Mouse (Mus musculus) megakaryocyte, embryonic 14.5 days (primary cell): Measurements from ENCODE around the gene Ldlrad3. TPM values are rescaled to one million over a fixed set of nuclear protein-coding genes. Genes with fewer than 3 reads are reported as not detected.

Source experiments
- H3K27me3 ChIP-seq: replicated peaks from 2 replicates; pipeline ENCODE3; 2012; ENCODE audit warnings: inconsistent platforms
- H3K36me3 ChIP-seq: replicated peaks from 2 replicates; pipeline ENCODE3; 2012; ENCODE audit warnings: low read length, inconsistent platforms, mixed read lengths
- H3K4me1 ChIP-seq: 2 replicates; pipeline ENCODE4 v1.6.1; 2012; ENCODE audit warnings: inconsistent platforms
- H3K4me3 ChIP-seq: replicated peaks from 2 replicates; pipeline ENCODE3; 2012; ENCODE audit warnings: moderate library complexity, mild to moderate bottlenecking, inconsistent platforms
- H3K9me3 ChIP-seq: 2 replicates; pipeline ENCODE4 v1.6.1; 2012; ENCODE audit warnings: inconsistent platforms
- FLI1 ChIP-seq: IDR thresholded peaks from 2 replicates; pipeline ENCODE4 v1.6.1; 2012; ENCODE audit warnings: low read length, inconsistent platforms, mixed read lengths
- GATA1 ChIP-seq: IDR thresholded peaks from 3 replicates; pipeline ENCODE4 v1.6.1; 2012; ENCODE audit warnings: mixed read lengths, low read length, inconsistent platforms, borderline replicate concordance
- polyA plus RNA-seq: library from polyadenylated mRNA; stranded (reverse); fragments of >175 nt; gene quantifications from 2 replicates; pipeline ENCODE4 v1.2.3, GENCODE M21; 2012; ENCODE audit warnings: low replicate concordance; ENCODE audit not compliant: insufficient read depth

The Ldlrad3 gene
- polyA plus RNA-seq, 1 experiment = 0.22 TPM

- no peak for TF ChIP-seq FLI1
- no peak for TF ChIP-seq GATA1
- no peaks in the 10 kb centered on the region for H3K9me3 ChIP-seq
- no peak overlapping the region for H3K4me3 ChIP-seq
- H3K36me3 ChIP-seq = no peaks in the 10 kb centered on the region
- peaks cover 8% of the 10 kb centered on the region for H3K27me3 ChIP-seq
- peaks cover 12% of the 10 kb centered on the region for H3K4me1 ChIP-seq
Observed at GRCm38 (mm10) chr2:102062861-102063468, 123.2 kb downstream of the Ldlrad3 start.

- no peak overlapping the region for H3K4me3 ChIP-seq
Observed at GRCm38 (mm10) chr2:102061921-102062320, 124.3 kb downstream of the Ldlrad3 start.

GRCm38 (mm10) chr2:102057746-102058145 lies 128.4 kb downstream of the Ldlrad3 start:
- no peaks in the 10 kb centered on the region for H3K9me3 ChIP-seq
- H3K4me3 ChIP-seq = no peak overlapping the region
- TF ChIP-seq FLI1 = no peak
- no peak for TF ChIP-seq GATA1
- no peaks in the 10 kb centered on the region for H3K36me3 ChIP-seq
- peaks cover 33% of the 10 kb centered on the region for H3K4me1 ChIP-seq
- H3K27me3 ChIP-seq = peaks cover 10% of the 10 kb centered on the region

More at GRCm38 (mm10) chr2:102061921-102062320, 124.3 kb downstream of the Ldlrad3 start:
- H3K36me3 ChIP-seq = no peaks in the 10 kb centered on the region
- peaks cover 11% of the 10 kb centered on the region for H3K27me3 ChIP-seq
- H3K4me1 ChIP-seq = peaks cover 18% of the 10 kb centered on the region
- no peaks in the 10 kb centered on the region for H3K9me3 ChIP-seq
- TF ChIP-seq FLI1 (no peak), GATA1 (no peak)

- no peak overlapping the region for H3K4me3 ChIP-seq
- H3K27me3 ChIP-seq = peaks cover 9% of the 10 kb centered on the region
- no peaks in the 10 kb centered on the region for H3K36me3 ChIP-seq
- H3K4me1 ChIP-seq = peaks cover 38% of the 10 kb centered on the region
- TF ChIP-seq GATA1 (no peak), FLI1 (no peak)
- H3K9me3 ChIP-seq = no peaks in the 10 kb centered on the region
Observed at GRCm38 (mm10) chr2:102057029-102057685, 129.0 kb downstream of the Ldlrad3 start.

- TF ChIP-seq FLI1 = no peak
- TF ChIP-seq GATA1 = no peak
- H3K4me3 ChIP-seq = no peak overlapping the region
- H3K9me3 ChIP-seq = no peaks in the 10 kb centered on the region
- peaks cover 43% of the 10 kb centered on the region for H3K4me1 ChIP-seq
- H3K36me3 ChIP-seq = no peaks in the 10 kb centered on the region
- H3K27me3 ChIP-seq = peaks cover 12% of the 10 kb centered on the region
Observed at GRCm38 (mm10) chr2:102056144-102056543, 130.0 kb downstream of the Ldlrad3 start.

- H3K9me3 ChIP-seq = no peaks in the 10 kb centered on the region
- H3K4me3 ChIP-seq = peak overlapping the region; percentile 70
- no peak for TF ChIP-seq GATA1
- TF ChIP-seq FLI1 = no peak
- peaks cover 17% of the 10 kb centered on the region for H3K27me3 ChIP-seq
- H3K36me3 ChIP-seq = no peaks in the 10 kb centered on the region
- H3K4me1 ChIP-seq = peaks cover 47% of the 10 kb centered on the region
Observed at GRCm38 (mm10) chr2:102052951-102053660, 133.1 kb downstream of the Ldlrad3 start.

GRCm38 (mm10) chr2:102052353-102052752 lies 133.8 kb downstream of the Ldlrad3 start:
- peaks cover 18% of the 10 kb centered on the region for H3K27me3 ChIP-seq
- H3K4me1 ChIP-seq = peaks cover 45% of the 10 kb centered on the region
- no peak for TF ChIP-seq GATA1
- H3K36me3 ChIP-seq = no peaks in the 10 kb centered on the region
- H3K4me3 ChIP-seq = no peak overlapping the region
- H3K9me3 ChIP-seq = 0 out of 2 replicates have a peak, but pooled peaks cover 4% of the 10 kb centered on the region

- H3K27me3 ChIP-seq = peaks cover 25% of the 10 kb centered on the region
- peaks cover 16% of the 10 kb centered on the region for H3K9me3 ChIP-seq
- TF ChIP-seq GATA1 (no peak), FLI1 (no peak)
- H3K4me1 ChIP-seq = peaks cover 41% of the 10 kb centered on the region
- H3K4me3 ChIP-seq = no peak overlapping the region
- no peaks in the 10 kb centered on the region for H3K36me3 ChIP-seq
Observed at GRCm38 (mm10) chr2:102049866-102050550, 136.2 kb downstream of the Ldlrad3 start.

- H3K36me3 ChIP-seq = no peaks in the 10 kb centered on the region
- TF ChIP-seq FLI1 (no peak), GATA1 (no peak)
- peaks cover 24% of the 10 kb centered on the region for H3K27me3 ChIP-seq
- H3K4me3 ChIP-seq = no peak overlapping the region
- H3K4me1 ChIP-seq = peaks cover 47% of the 10 kb centered on the region
- H3K9me3 ChIP-seq = peaks cover 16% of the 10 kb centered on the region
Observed at GRCm38 (mm10) chr2:102048296-102049175, 137.6 kb downstream of the Ldlrad3 start.
